Mouse (Mus musculus) CH12.LX (cell line): ENCODE data around the gene Zfp62. TPM values are rescaled to one million over a fixed set of nuclear protein-coding genes. Genes with fewer than 3 reads are reported as not detected.

Source experiments
- polyA plus RNA-seq: library from polyadenylated mRNA; unstranded; fragments of >175 nt; gene quantifications from 2 replicates; pipeline ENCODE4 v1.2.1, GENCODE M21; 2012; ENCODE audit warnings: low read depth; ENCODE audit not compliant: insufficient read length
- total RNA-seq, 2 experiments: library from RNA; depleted of rRNA; stranded (reverse); fragments of 300-350 nt in 1 of 2; fragments of >200 nt in 1 of 2; gene quantifications; 2 replicates each; pipeline ENCODE4 v1.2.3; 2012 to 2014

Gene Zfp62
- total and polyA plus RNA-seq, 3 experiments: 22.6 to 38.7 (median 25.3) TPM

Other genes with a start within 250 kb of the Zfp62 start
- not detected in 2 replicates for gene Olfr56, start 224.4 kb upstream of the Zfp62 start, total RNA-seq (2012; rRNA removed)
- not detected in 2 replicates for gene Olfr56, start 224.4 kb upstream of the Zfp62 start, total RNA-seq (2014; rRNA removed)
- 0.12 TPM in 1 of 2 replicates, not detected in the other for gene Olfr56, start 224.4 kb upstream of the Zfp62 start, polyA plus RNA-seq
- gene 9930111J21Rik1, start 223.9 kb upstream of the Zfp62 start, total RNA-seq (2012; rRNA removed): 6.4 and 7.4 TPM in 2 replicates
- 3.4 and 4.3 TPM in 2 replicates for gene 9930111J21Rik1, start 223.9 kb upstream of the Zfp62 start, total RNA-seq (2014; rRNA removed)
- 6.0 and 7.8 TPM in 2 replicates for gene 9930111J21Rik1, start 223.9 kb upstream of the Zfp62 start, polyA plus RNA-seq
- gene Gm12185, start 211.1 kb upstream of the Zfp62 start, total RNA-seq (2012; rRNA removed): 0.04 TPM in 2 replicates
- gene Gm12185, start 211.1 kb upstream of the Zfp62 start, total RNA-seq (2014; rRNA removed): 0.08 TPM in 1 of 2 replicates, not detected in the other
- 0.14 and 0.50 TPM in 2 replicates for gene Gm12185, start 211.1 kb upstream of the Zfp62 start, polyA plus RNA-seq
- gene Tgtp1, start 209.1 kb upstream of the Zfp62 start, total RNA-seq (2012; rRNA removed): 0.04 TPM in 1 of 2 replicates, not detected in the other
- 0.07 TPM in 1 of 2 replicates, not detected in the other for gene Tgtp1, start 209.1 kb upstream of the Zfp62 start, total RNA-seq (2014; rRNA removed)
- 0.21 TPM in 1 of 2 replicates, not detected in the other for gene Tgtp1, start 209.1 kb upstream of the Zfp62 start, polyA plus RNA-seq
- gene 9930111J21Rik2, start 152.1 kb upstream of the Zfp62 start, total RNA-seq (2012; rRNA removed): 6.9 and 9.9 TPM in 2 replicates
- gene 9930111J21Rik2, start 152.1 kb upstream of the Zfp62 start, total RNA-seq (2014; rRNA removed): 18.5 and 21.4 TPM in 2 replicates
- gene 9930111J21Rik2, start 152.1 kb upstream of the Zfp62 start, polyA plus RNA-seq: 20.7 and 22.7 TPM in 2 replicates
- 0.08 TPM in 1 of 2 replicates, not detected in the other for gene Tgtp2, start 139.1 kb upstream of the Zfp62 start, total RNA-seq (2012; rRNA removed)
- 0.07 and 0.43 TPM in 2 replicates for gene Tgtp2, start 139.1 kb upstream of the Zfp62 start, total RNA-seq (2014; rRNA removed)
- 0.18 TPM in 1 of 2 replicates, not detected in the other for gene Tgtp2, start 139.1 kb upstream of the Zfp62 start, polyA plus RNA-seq
- 6.2 and 7.2 TPM in 2 replicates for gene Ifi47, start 126.7 kb upstream of the Zfp62 start, total RNA-seq (2012; rRNA removed)
- 2.3 and 2.8 TPM in 2 replicates for gene Ifi47, start 126.7 kb upstream of the Zfp62 start, total RNA-seq (2014; rRNA removed)
- gene Ifi47, start 126.7 kb upstream of the Zfp62 start, polyA plus RNA-seq: 2.7 and 3.2 TPM in 2 replicates
- not detected in 2 replicates for gene Olfr1396, start 88.4 kb upstream of the Zfp62 start, total RNA-seq (2012; rRNA removed)
- gene Olfr1396, start 88.4 kb upstream of the Zfp62 start, total RNA-seq (2014; rRNA removed): not detected in 2 replicates
- gene Olfr1396, start 88.4 kb upstream of the Zfp62 start, polyA plus RNA-seq: not detected in 2 replicates
- not detected in 2 replicates for gene Olfr1395, start 61.0 kb upstream of the Zfp62 start, total RNA-seq (2012; rRNA removed)
- gene Olfr1395, start 61.0 kb upstream of the Zfp62 start, total RNA-seq (2014; rRNA removed): not detected in 2 replicates
- gene Olfr1395, start 61.0 kb upstream of the Zfp62 start, polyA plus RNA-seq: not detected in 2 replicates
- not detected in 2 replicates for gene Olfr1394, start 48.9 kb upstream of the Zfp62 start, total RNA-seq (2012; rRNA removed)
- gene Olfr1394, start 48.9 kb upstream of the Zfp62 start, total RNA-seq (2014; rRNA removed): not detected in 2 replicates
- gene Olfr1394, start 48.9 kb upstream of the Zfp62 start, polyA plus RNA-seq: not detected in 2 replicates
- 0.17 and 0.34 TPM in 2 replicates for gene Btnl9, start 16.1 kb upstream of the Zfp62 start, total RNA-seq (2012; rRNA removed)
- not detected in 2 replicates for gene Btnl9, start 16.1 kb upstream of the Zfp62 start, total RNA-seq (2014; rRNA removed)
- 0.04 and 0.20 TPM in 2 replicates for gene Btnl9, start 16.1 kb upstream of the Zfp62 start, polyA plus RNA-seq
- gene Mgat1, start 40.9 kb downstream of the Zfp62 start, total RNA-seq (2012; rRNA removed): 83.2 and 118 TPM in 2 replicates
- 63.2 and 67.7 TPM in 2 replicates for gene Mgat1, start 40.9 kb downstream of the Zfp62 start, total RNA-seq (2014; rRNA removed)
- gene Mgat1, start 40.9 kb downstream of the Zfp62 start, polyA plus RNA-seq: 80.9 and 90.5 TPM in 2 replicates
- gene Olfr1393, start 75.0 kb downstream of the Zfp62 start, total RNA-seq (2012; rRNA removed): 0.04 TPM in 1 of 2 replicates, not detected in the other
- gene Olfr1393, start 75.0 kb downstream of the Zfp62 start, total RNA-seq (2014; rRNA removed): 0.18 TPM in 1 of 2 replicates, not detected in the other
- 0.08 and 0.10 TPM in 2 replicates for gene Olfr1393, start 75.0 kb downstream of the Zfp62 start, polyA plus RNA-seq
- gene Olfr1392, start 82.0 kb downstream of the Zfp62 start, total RNA-seq (2012; rRNA removed): not detected in 2 replicates
- not detected in 2 replicates for gene Olfr1392, start 82.0 kb downstream of the Zfp62 start, total RNA-seq (2014; rRNA removed)
- gene Olfr1392, start 82.0 kb downstream of the Zfp62 start, polyA plus RNA-seq: not detected in 2 replicates
- not detected in 2 replicates for gene Olfr10, start 101.4 kb downstream of the Zfp62 start, total RNA-seq (2012; rRNA removed)
- not detected in 2 replicates for gene Olfr10, start 101.4 kb downstream of the Zfp62 start, total RNA-seq (2014; rRNA removed)
- gene Olfr10, start 101.4 kb downstream of the Zfp62 start, polyA plus RNA-seq: not detected in 2 replicates
- not detected in 2 replicates for gene Olfr1391, start 119.5 kb downstream of the Zfp62 start, total RNA-seq (2012; rRNA removed)
- gene Olfr1391, start 119.5 kb downstream of the Zfp62 start, total RNA-seq (2014; rRNA removed): not detected in 2 replicates
- gene Olfr1391, start 119.5 kb downstream of the Zfp62 start, polyA plus RNA-seq: not detected in 2 replicates
- not detected in 2 replicates for gene Olfr1390, start 131.9 kb downstream of the Zfp62 start, total RNA-seq (2012; rRNA removed)
- gene Olfr1390, start 131.9 kb downstream of the Zfp62 start, total RNA-seq (2014; rRNA removed): not detected in 2 replicates
- not detected in 2 replicates for gene Olfr1390, start 131.9 kb downstream of the Zfp62 start, polyA plus RNA-seq
- gene Olfr1389, start 219.8 kb downstream of the Zfp62 start, total RNA-seq (2012; rRNA removed): not detected in 2 replicates
- not detected in 2 replicates for gene Olfr1389, start 219.8 kb downstream of the Zfp62 start, total RNA-seq (2014; rRNA removed)
- gene Olfr1389, start 219.8 kb downstream of the Zfp62 start, polyA plus RNA-seq: not detected in 2 replicates
- gene Olfr1388, start 233.3 kb downstream of the Zfp62 start, total RNA-seq (2012; rRNA removed): not detected in 2 replicates
- not detected in 2 replicates for gene Olfr1388, start 233.3 kb downstream of the Zfp62 start, total RNA-seq (2014; rRNA removed)
- gene Olfr1388, start 233.3 kb downstream of the Zfp62 start, polyA plus RNA-seq: not detected in 2 replicates